Mouse (Mus musculus): Measurements from ENCODE around the gene Slc27a2.

DNA sequence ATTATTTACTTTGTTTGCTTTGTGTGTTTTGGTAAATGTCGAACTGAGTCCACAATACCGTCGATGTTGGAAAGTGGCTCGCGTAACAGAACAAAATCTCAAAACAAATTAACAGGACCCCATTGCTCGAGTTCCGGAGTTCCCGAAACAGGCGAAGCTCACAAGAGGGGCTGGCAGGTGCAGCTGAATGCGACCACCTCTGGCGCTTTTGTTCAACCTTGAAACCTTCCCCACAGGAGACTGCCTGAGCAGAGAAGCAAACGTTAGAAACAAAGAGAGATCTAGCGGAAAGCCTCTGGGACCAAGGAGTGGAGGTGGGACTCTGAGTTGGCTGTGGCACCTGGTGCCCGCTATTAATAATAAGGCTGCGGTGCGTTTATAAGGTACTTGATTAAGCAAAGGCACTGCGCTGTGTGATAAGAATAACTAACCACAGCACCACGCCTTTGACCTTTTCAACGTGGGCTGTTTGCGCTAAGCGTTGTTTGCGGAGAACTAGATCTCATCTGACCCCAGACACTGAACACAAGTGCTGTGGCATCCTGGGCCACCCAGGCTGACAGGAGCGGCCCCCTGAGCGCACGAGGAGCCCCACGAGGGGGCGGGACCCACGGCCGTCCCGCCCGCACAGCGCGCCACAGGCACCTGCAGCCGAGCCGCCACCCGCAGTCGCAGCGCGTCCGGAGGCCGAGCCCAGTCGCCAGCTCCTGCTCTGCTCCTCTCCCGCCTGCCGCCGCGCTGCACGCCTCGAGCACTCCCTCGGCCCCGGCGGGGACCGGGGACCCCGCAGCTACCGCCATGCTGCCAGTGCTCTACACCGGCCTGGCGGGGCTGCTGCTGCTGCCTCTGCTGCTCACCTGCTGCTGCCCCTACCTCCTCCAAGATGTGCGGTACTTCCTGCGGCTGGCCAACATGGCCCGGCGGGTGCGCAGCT, at the start of gene Slc27a2:
- no peak for TF ChIP-seq POLR2A (IDR thresholded peaks at IDR 0.05; ENCODE audit: borderline replicate concordance, extremely low read depth, low read depth, low read length)
- TF ChIP-seq CTCF (IDR thresholded peaks at IDR 0.05; ENCODE audit: insufficient read depth, low read length), result no peak

Measured in lung, adult 2 months (tissue).